Mouse (Mus musculus): Measurements from ENCODE around the gene Ggcx. TPM values are rescaled to one million over a fixed set of nuclear protein-coding genes. Genes with fewer than 3 reads are reported as not detected.
"Not testable (repeated sequence)": the region's sequence is repeated elsewhere in the genome, so short reads cannot be mapped to it uniquely, and the experiment has no call there.

Ggcx gene
- polyA plus RNA-seq, 1 experiment = 7.6 TPM

- no peaks in the 10 kb centered on the region for H3K36me3 ChIP-seq (ENCODE audit: control insufficient read depth, insufficient read depth, low read length)
- no peak for TF ChIP-seq CTCF (IDR thresholded peaks at IDR 0.05; ENCODE audit: extremely low read depth, insufficient read depth, insufficient read length, insufficient replicate concordance)
- no peak for TF ChIP-seq POLR2A (IDR thresholded peaks at IDR 0.05; ENCODE audit: low read depth, low read length)
- no peaks in the 10 kb centered on the region for H3K4me1 ChIP-seq (ENCODE audit: control insufficient read depth, insufficient read depth, insufficient read length)
- no peak for DNase-seq (ENCODE audit: low read depth in 1 of 2, low spot score in 2 of 2)
- H3K27me3 ChIP-seq (ENCODE audit: control insufficient read depth, insufficient read depth, low read length) = no peaks in the 10 kb centered on the region
- H3K4me3 ChIP-seq (ENCODE audit: extremely low read depth, insufficient read depth, insufficient read length) = no peak overlapping the region
- WGBS = 79% methylated on average over 7 of the region's 7 CpGs
- no peak overlapping the region for H3K27ac ChIP-seq (ENCODE audit: insufficient read depth, low read length)
Observed at GRCm38 (mm10) chr6:72454072-72454746, 40.1 kb downstream of the Ggcx start.

DNA sequence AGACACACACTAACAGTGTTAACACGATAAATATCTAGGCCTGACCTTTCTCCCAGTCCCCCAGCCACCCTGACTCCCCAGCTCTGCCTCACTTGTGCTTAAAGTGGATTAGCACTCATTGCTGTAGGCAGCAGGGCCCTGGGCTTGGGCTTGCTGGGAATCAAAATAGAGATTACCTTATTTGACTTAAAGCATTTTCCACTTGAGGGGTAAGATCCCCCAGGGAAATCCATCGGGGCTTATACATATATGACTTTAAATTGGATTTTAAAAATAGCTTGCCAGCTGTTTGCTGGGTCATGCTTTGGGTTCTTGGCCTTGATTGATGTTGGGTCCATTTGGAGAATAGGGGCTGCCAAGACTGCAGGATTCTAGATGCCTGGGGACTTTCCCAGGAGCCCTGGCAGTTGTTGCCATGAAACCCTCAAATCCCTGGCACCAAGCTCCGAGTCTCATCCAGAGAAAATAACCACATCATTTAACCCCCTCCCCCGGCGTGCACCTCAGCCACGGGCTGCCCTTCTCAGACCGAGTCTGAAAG lies 40.8 kb downstream of the Ggcx start:
- WGBS = 82% methylated on average over 7 of the region's 7 CpGs
- Histone ChIP-seq H3K4me3 (ENCODE audit: extremely low read depth, insufficient read depth, insufficient read length) (no peak overlapping the region), H3K27me3 (ENCODE audit: control insufficient read depth, insufficient read depth, low read length) (no peaks in the 10 kb centered on the region), H3K36me3 (ENCODE audit: control insufficient read depth, insufficient read depth, low read length) (no peaks in the 10 kb centered on the region), H3K27ac (ENCODE audit: insufficient read depth, low read length) (no peak overlapping the region), H3K4me1 (ENCODE audit: control insufficient read depth, insufficient read depth, insufficient read length) (no peaks in the 10 kb centered on the region)
- no peak for TF ChIP-seq POLR2A (IDR thresholded peaks at IDR 0.05; ENCODE audit: low read depth, low read length)
- TF ChIP-seq CTCF (IDR thresholded peaks at IDR 0.05; ENCODE audit: extremely low read depth, insufficient read depth, insufficient read length, insufficient replicate concordance) = no peak
- no peak for DNase-seq (ENCODE audit: low read depth in 1 of 2, low spot score in 2 of 2)

- no peak for DNase-seq (ENCODE audit: low read depth in 1 of 2, low spot score in 2 of 2)
- TF ChIP-seq POLR2A (IDR thresholded peaks at IDR 0.05; ENCODE audit: low read depth, low read length) (no peak), CTCF (IDR thresholded peaks at IDR 0.05; ENCODE audit: extremely low read depth, insufficient read depth, insufficient read length, insufficient replicate concordance) (no peak)
- Histone ChIP-seq H3K4me1 (ENCODE audit: control insufficient read depth, insufficient read depth, insufficient read length) (no peaks in the 10 kb centered on the region), H3K36me3 (ENCODE audit: control insufficient read depth, insufficient read depth, low read length) (no peaks in the 10 kb centered on the region), H3K27ac (ENCODE audit: insufficient read depth, low read length) (no peak overlapping the region), H3K27me3 (ENCODE audit: control insufficient read depth, insufficient read depth, low read length) (no peaks in the 10 kb centered on the region), H3K4me3 (ENCODE audit: extremely low read depth, insufficient read depth, insufficient read length) (no peak overlapping the region)
- WGBS = 82% methylated on average over 4 of the region's 4 CpGs
Observed at GRCm38 (mm10) chr6:72456567-72456966, 42.5 kb downstream of the Ggcx start.

GRCm38 (mm10) chr6:72458418-72458817 lies 44.3 kb downstream of the Ggcx start:
- 87% methylated on average over 7 of the region's 7 CpGs for WGBS
- Histone ChIP-seq H3K27me3 (ENCODE audit: control insufficient read depth, insufficient read depth, low read length) (no peaks in the 10 kb centered on the region), H3K27ac (ENCODE audit: insufficient read depth, low read length) (no peak overlapping the region), H3K36me3 (ENCODE audit: control insufficient read depth, insufficient read depth, low read length) (no peaks in the 10 kb centered on the region), H3K4me3 (ENCODE audit: extremely low read depth, insufficient read depth, insufficient read length) (no peak overlapping the region), H3K4me1 (ENCODE audit: control insufficient read depth, insufficient read depth, insufficient read length) (no peaks in the 10 kb centered on the region)
- DNase-seq (ENCODE audit: low read depth in 1 of 2, low spot score in 2 of 2) = no peak
- TF ChIP-seq CTCF (IDR thresholded peaks at IDR 0.05; ENCODE audit: extremely low read depth, insufficient read depth, insufficient read length, insufficient replicate concordance) = no peak

GRCm38 (mm10) chr6:72458921-72459320 lies 44.8 kb downstream of the Ggcx start:
- no peak for TF ChIP-seq CTCF (IDR thresholded peaks at IDR 0.05; ENCODE audit: extremely low read depth, insufficient read depth, insufficient read length, insufficient replicate concordance)
- no peak for TF ChIP-seq POLR2A (IDR thresholded peaks at IDR 0.05; ENCODE audit: low read depth, low read length)
- H3K27ac ChIP-seq (ENCODE audit: insufficient read depth, low read length) = no peak overlapping the region
- no peak for DNase-seq (ENCODE audit: low read depth in 1 of 2, low spot score in 2 of 2)

GRCm38 (mm10) chr6:72460036-72460801 lies 46.1 kb downstream of the Ggcx start:
- Histone ChIP-seq H3K4me1 (ENCODE audit: control insufficient read depth, insufficient read depth, insufficient read length) (no peaks in the 10 kb centered on the region), H3K36me3 (ENCODE audit: control insufficient read depth, insufficient read depth, low read length) (no peaks in the 10 kb centered on the region), H3K27ac (ENCODE audit: insufficient read depth, low read length) (no peak overlapping the region), H3K27me3 (ENCODE audit: control insufficient read depth, insufficient read depth, low read length) (no peaks in the 10 kb centered on the region), H3K4me3 (ENCODE audit: extremely low read depth, insufficient read depth, insufficient read length) (no peak overlapping the region)
- 74% methylated on average over 9 of the region's 9 CpGs for WGBS
- DNase-seq (ENCODE audit: low read depth in 1 of 2, low spot score in 2 of 2) = no peak
- TF ChIP-seq POLR2A (IDR thresholded peaks at IDR 0.05; ENCODE audit: low read depth, low read length) (no peak), CTCF (IDR thresholded peaks at IDR 0.05; ENCODE audit: extremely low read depth, insufficient read depth, insufficient read length, insufficient replicate concordance) (no peak)

More at GRCm38 (mm10) chr6:72458921-72459320, 44.8 kb downstream of the Ggcx start:
- Histone ChIP-seq H3K4me3 (ENCODE audit: extremely low read depth, insufficient read depth, insufficient read length) (no peak overlapping the region), H3K36me3 (ENCODE audit: control insufficient read depth, insufficient read depth, low read length) (no peaks in the 10 kb centered on the region), H3K27me3 (ENCODE audit: control insufficient read depth, insufficient read depth, low read length) (no peaks in the 10 kb centered on the region), H3K4me1 (ENCODE audit: control insufficient read depth, insufficient read depth, insufficient read length) (no peaks in the 10 kb centered on the region)
- 90% methylated on average over 5 of the region's 5 CpGs for WGBS

GRCm38 (mm10) chr6:72462550-72463257 lies 48.6 kb downstream of the Ggcx start:
- not testable (repeated sequence) for H3K4me1 ChIP-seq (ENCODE audit: control insufficient read depth, insufficient read depth, insufficient read length); H3K36me3 ChIP-seq (ENCODE audit: control insufficient read depth, insufficient read depth, low read length); DNase-seq (ENCODE audit: low read depth in 1 of 2, low spot score in 2 of 2); H3K4me3 ChIP-seq (ENCODE audit: extremely low read depth, insufficient read depth, insufficient read length); H3K27me3 ChIP-seq (ENCODE audit: control insufficient read depth, insufficient read depth, low read length); H3K27ac ChIP-seq (ENCODE audit: insufficient read depth, low read length)
- 89% methylated on average over 5 of the region's 5 CpGs for WGBS
